Mouse (Mus musculus) liver, embryonic 14.5 days (tissue): ENCODE measurements around the gene Mbnl1.

Experiments used
- CTCF ChIP-seq: IDR thresholded peaks from 2 replicates; pipeline ENCODE4 v1.5.1; 2016; ENCODE audit warnings: antibody characterized with exemption, low read depth, control low read depth
- EP300 ChIP-seq: IDR thresholded peaks from 2 replicates; pipeline ENCODE4 v1.6.1; 2016; ENCODE audit warnings: antibody characterized with exemption, low read depth

DNA sequence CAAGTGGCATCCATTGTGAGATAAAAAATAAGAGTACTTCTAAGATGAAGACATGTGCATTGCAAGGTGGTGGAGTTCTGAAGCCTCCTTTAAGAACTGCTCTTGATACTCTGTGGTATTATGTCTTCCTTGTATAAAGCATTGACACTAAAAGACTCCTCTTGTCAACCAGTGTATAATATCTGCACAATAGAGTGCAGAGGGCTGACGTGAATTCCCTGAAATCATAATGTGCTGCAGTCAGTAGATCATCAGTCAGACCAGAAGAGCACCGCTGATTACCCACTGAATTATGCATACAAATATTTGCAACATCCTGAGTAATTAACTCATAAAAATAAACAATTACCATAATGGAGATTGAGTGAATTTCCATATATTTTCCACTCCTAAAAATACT lies 97.2 kb downstream of the Mbnl1 start:
- no peak for TF ChIP-seq CTCF
- no peak for TF ChIP-seq EP300
